Mouse (Mus musculus) erythroblast, embryonic 14.5 days (primary cell): ENCODE data around the gene Nup188. TPM values are rescaled to one million over a fixed set of nuclear protein-coding genes. Genes with fewer than 3 reads are reported as not detected.

Experiments used
- H3K27me3 ChIP-seq: 2 replicates; pipeline ENCODE4 v1.6.1; 2012; ENCODE audit warnings: inconsistent platforms; ENCODE audit not compliant: control insufficient read depth
- H3K36me3 ChIP-seq: 2 replicates; pipeline ENCODE4 v1.6.1; 2012; ENCODE audit warnings: mild to moderate bottlenecking, inconsistent platforms; ENCODE audit not compliant: control insufficient read depth
- H3K4me1 ChIP-seq: 2 replicates; pipeline ENCODE4 v1.6.1; 2012; ENCODE audit warnings: inconsistent platforms; ENCODE audit not compliant: control insufficient read depth
- H3K4me3 ChIP-seq: replicated peaks from 2 replicates; pipeline ENCODE3; 2012; ENCODE audit warnings: moderate library complexity, mild to moderate bottlenecking, inconsistent platforms
- H3K9me3 ChIP-seq: 2 replicates; pipeline ENCODE4 v1.6.1; 2012; ENCODE audit warnings: low read length, inconsistent platforms, mixed read lengths; ENCODE audit not compliant: control insufficient read depth
- GATA1 ChIP-seq: IDR thresholded peaks from 2 replicates; pipeline ENCODE4 v1.6.1; 2012; ENCODE audit warnings: low read length, inconsistent platforms, mixed read lengths
- TAL1 ChIP-seq: IDR thresholded peaks from 3 replicates; pipeline ENCODE4 v1.6.1; 2012; ENCODE audit warnings: low read length, inconsistent platforms, mixed read lengths
- polyA plus RNA-seq: library from polyadenylated mRNA; stranded (reverse); fragments of >175 nt; gene quantifications from 2 replicates; pipeline ENCODE4 v1.2.3, GENCODE M21; 2012

Nup188 gene
- polyA plus RNA-seq, 1 experiment: 10.7 TPM

DNA sequence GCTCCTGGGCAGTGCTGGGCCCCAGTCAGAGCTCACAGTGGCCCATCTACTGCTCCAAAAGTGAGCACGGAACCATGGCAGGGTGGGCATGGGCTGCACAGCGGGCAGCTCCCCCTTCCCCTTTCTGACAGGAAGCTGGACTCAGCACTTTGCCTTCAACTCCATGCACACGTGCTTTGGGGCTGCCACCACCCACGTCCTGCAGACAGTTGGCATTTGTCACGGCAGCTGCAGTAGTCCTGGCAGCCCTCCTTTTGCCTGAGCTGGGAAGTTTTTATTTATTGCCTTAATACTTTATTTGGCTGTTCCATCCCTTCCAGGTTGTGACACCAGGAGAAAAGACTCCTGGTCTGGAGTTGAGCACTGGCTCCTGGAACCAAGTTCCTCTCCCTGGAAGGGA is 98.6 kb downstream of the Nup188 start:
- peaks cover 58% of the 10 kb centered on the region for H3K36me3 ChIP-seq
- H3K4me1 ChIP-seq: peaks cover 54% of the 10 kb centered on the region
- H3K9me3 ChIP-seq: peaks cover 5% of the 10 kb centered on the region; the same call in 1 of the 2 replicates
- TF ChIP-seq TAL1 (no peak), GATA1 (no peak)
- H3K4me3 ChIP-seq: no peak overlapping the region
- no peaks in the 10 kb centered on the region for H3K27me3 ChIP-seq

DNA sequence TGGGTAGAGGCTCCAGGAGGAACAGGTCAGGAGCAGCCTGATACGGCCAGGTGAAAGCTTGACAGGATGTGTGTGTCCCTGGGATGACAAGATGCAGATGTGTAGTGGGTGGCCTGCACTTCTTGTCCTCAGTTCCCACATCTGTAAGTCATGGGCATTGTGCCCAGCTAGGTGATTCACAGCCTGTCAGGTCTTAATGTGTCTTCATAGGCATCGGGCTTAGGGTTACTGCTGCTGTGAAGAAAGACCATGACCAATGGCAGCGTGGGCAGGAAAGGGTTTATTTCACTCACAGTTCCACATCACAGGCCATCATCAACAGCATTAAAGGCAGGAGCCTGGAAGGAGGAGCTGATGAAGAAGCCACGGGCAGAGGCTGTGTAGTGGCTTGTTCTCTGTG is 99.4 kb downstream of the Nup188 start:
- H3K36me3 ChIP-seq: peaks cover 52% of the 10 kb centered on the region
- H3K9me3 ChIP-seq: peaks cover 5% of the 10 kb centered on the region; the same call in 1 of the 2 replicates
- H3K4me1 ChIP-seq: peaks cover 47% of the 10 kb centered on the region

DNA sequence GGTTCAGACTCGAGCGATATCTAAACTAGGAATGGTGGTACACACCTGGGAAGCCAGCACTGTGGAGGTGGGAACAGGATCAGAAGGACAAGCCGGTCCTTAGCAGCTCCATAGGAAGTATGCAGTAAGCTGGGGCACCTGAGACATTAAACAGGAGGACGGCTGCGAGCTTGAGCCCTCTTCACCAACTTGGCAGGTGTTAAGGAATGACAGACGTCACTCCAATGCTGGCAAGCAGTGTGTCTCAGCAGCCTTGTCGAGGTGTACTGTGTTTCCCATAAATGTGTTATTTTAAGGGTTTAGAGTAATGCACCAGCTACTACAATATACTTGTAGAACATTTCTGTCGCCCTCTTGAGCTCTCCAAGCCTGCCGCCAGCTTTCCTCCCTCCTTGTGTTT is 100.7 kb downstream of the Nup188 start:
- Histone ChIP-seq H3K9me3 (peaks cover 5% of the 10 kb centered on the region; the same call in 1 of the 2 replicates), H3K27me3 (no peaks in the 10 kb centered on the region), H3K4me3 (no peak overlapping the region), H3K36me3 (peaks cover 39% of the 10 kb centered on the region), H3K4me1 (peaks cover 42% of the 10 kb centered on the region)
- TF ChIP-seq GATA1 (no peak), TAL1 (no peak)

More for the DNA sequence above, 99.4 kb downstream of the Nup188 start:
- TF ChIP-seq GATA1 (no peak), TAL1 (no peak)
- Histone ChIP-seq H3K27me3 (no peaks in the 10 kb centered on the region), H3K4me3 (no peak overlapping the region)

DNA sequence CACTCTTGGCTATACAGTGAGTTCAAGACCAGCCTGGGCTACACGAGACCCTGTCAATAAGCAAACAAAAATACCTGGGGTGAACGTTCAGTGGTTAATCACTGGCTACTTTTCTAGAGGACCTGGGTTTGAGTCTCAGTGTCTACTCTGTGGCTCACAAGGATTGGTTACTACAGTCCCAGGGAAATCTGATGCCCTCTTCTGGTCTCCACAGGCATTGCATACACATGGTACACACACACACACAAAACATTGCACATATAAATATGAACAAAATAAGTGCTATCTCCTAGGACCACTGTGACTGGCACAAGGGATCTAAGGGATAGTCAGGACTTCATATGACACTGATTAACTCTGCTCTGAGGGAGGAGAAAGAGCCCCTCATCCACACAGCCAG is 102.8 kb downstream of the Nup188 start:
- H3K4me3 ChIP-seq: no peak overlapping the region
- TF ChIP-seq GATA1: no peak
- no peak for TF ChIP-seq TAL1
- H3K27me3 ChIP-seq: no peaks in the 10 kb centered on the region
- H3K4me1 ChIP-seq: peaks cover 42% of the 10 kb centered on the region
- peaks cover 23% of the 10 kb centered on the region for H3K36me3 ChIP-seq
- peaks cover 5% of the 10 kb centered on the region; the same call in 1 of the 2 replicates for H3K9me3 ChIP-seq

DNA sequence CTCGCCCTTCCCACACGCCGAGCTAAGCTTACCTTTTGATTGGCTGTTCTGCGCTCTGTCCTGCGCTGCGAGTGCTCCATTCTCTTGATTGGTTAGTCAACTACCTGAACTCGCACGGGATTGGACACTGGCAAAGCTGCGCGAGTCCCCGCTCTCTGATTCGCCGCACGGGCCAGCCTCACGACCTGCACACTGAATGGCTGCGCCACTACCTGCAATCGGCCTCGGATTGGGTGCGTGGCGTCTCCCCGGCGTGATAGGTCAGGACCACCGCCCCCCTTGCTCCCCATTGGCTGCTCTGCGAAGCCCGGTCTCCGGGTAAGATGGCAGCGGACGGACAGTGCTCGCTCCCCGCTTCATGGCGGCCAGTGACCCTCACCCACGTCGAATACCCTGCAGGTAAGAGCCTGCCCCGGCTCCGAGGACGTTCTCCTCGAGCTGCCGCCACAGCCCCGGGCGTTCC is 105.9 kb downstream of the Nup188 start, which contains the start of gene Dolpp1:
Gene Dolpp1 (plus strand): TSS at position 141 of the 463 bp plus-strand sequence.
- H3K9me3 ChIP-seq: peaks cover 5% of the 10 kb centered on the region; the same call in 1 of the 2 replicates
- peaks cover 33% of the 10 kb centered on the region for H3K36me3 ChIP-seq
- peaks cover 38% of the 10 kb centered on the region for H3K4me1 ChIP-seq
- H3K27me3 ChIP-seq: no peaks in the 10 kb centered on the region
- H3K4me3 ChIP-seq: peak within 1 kb of the TSS; percentile 80
- no peak for TF ChIP-seq TAL1
- no peak for TF ChIP-seq GATA1

DNA sequence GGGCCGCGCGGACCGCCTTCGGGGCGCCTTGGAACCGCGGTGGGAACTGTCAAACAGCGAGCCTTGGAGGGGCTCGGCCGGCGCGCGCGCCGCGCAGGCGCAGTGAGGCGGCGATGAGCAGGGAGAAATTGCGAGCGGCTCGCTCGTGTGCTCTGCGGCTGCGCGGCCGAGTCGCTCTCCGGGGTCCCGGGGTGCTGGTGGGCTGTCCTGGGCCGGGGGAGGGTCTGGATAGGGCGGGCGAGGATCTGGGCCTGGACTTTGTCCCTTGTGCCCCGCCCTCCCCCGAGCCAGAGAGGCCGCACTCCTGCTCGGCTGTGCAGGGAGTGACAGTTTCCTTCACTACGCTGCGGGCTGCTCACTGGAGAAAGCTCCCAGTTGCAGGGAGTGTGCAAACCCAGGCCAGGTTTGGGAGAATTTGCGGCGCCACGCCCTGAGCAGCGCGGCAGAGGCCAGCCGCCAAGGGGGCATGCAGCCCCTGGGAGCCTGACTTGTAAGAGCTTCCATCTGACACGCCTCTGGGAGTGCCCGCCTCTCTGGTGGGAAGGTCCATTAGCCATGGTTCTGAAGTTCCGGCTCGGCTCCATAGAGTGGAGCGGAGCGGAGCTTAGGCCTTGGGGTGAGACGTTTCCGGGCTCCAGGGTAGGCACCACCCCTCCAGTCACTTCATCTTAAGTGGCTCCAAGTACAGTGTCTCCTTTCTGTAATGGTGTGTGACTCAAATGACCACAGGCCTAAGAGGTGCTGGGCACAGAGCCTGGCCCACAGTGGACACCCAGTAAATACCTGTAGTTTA is 106.6 kb downstream of the Nup188 start:
- peaks cover 5% of the 10 kb centered on the region; the same call in 1 of the 2 replicates for H3K9me3 ChIP-seq
- H3K4me3 ChIP-seq: peak overlapping the region; percentile 80
- no peaks in the 10 kb centered on the region for H3K27me3 ChIP-seq
- no peak for TF ChIP-seq GATA1
- no peak for TF ChIP-seq TAL1
- peaks cover 38% of the 10 kb centered on the region for H3K4me1 ChIP-seq
- peaks cover 40% of the 10 kb centered on the region for H3K36me3 ChIP-seq

DNA sequence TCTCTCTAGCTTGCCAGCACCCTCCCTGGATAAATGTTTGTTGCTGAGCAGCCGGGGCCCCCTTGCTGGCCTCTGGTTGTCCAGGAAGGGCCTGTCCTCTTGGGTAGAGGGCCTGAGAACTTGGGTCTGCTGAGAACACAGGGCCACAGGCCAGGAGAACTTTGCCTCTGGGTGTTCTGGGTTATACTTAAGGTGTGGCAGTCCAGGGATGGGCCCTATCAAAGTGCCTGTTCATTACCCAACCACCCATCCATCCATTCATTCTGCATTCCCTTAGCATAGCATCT is 107.1 kb downstream of the Nup188 start:
- no peaks in the 10 kb centered on the region for H3K27me3 ChIP-seq
- H3K4me1 ChIP-seq: peaks cover 38% of the 10 kb centered on the region
- H3K36me3 ChIP-seq: peaks cover 45% of the 10 kb centered on the region
- peaks cover 5% of the 10 kb centered on the region; the same call in 1 of the 2 replicates for H3K9me3 ChIP-seq
- TF ChIP-seq GATA1: no peak
- no peak for TF ChIP-seq TAL1
- H3K4me3 ChIP-seq: peak overlapping the region; percentile 80

Other genes with a start within 250 kb of the Nup188 start
- 0.69 and 1.6 TPM in 2 replicates for gene Wdr34, start 237.5 kb upstream of the Nup188 start, polyA plus RNA-seq
- 11.7 and 14.7 TPM in 2 replicates for gene Set, start 229.0 kb upstream of the Nup188 start, polyA plus RNA-seq
- 0.09 and 0.13 TPM in 2 replicates for gene Pkn3, start 208.7 kb upstream of the Nup188 start, polyA plus RNA-seq
- 1.6 and 2.8 TPM in 2 replicates for gene Zdhhc12, start 192.7 kb upstream of the Nup188 start, polyA plus RNA-seq
- 1.7 and 2.4 TPM in 2 replicates for gene Zer1, start 161.8 kb upstream of the Nup188 start, polyA plus RNA-seq
- gene Tbc1d13, start 152.7 kb upstream of the Nup188 start, polyA plus RNA-seq: 0.72 and 0.83 TPM in 2 replicates
- gene Endog, start 114.9 kb upstream of the Nup188 start, polyA plus RNA-seq: 0.45 and 0.55 TPM in 2 replicates
- 2.5 and 2.9 TPM in 2 replicates for gene Spout1, start 107.9 kb upstream of the Nup188 start, polyA plus RNA-seq
- gene Kyat1, start 80.5 kb upstream of the Nup188 start, polyA plus RNA-seq: 0.34 and 0.45 TPM in 2 replicates
- gene Lrrc8a, start 48.7 kb upstream of the Nup188 start, polyA plus RNA-seq: 0.56 TPM in 2 replicates
- not detected in 2 replicates for gene Gm28035, start 45.8 kb upstream of the Nup188 start, polyA plus RNA-seq
- gene Phyhd1, start 20.2 kb upstream of the Nup188 start, polyA plus RNA-seq: 0.06 and 0.33 TPM in 2 replicates
- not detected in 2 replicates for gene Gm28038, start 5.4 kb upstream of the Nup188 start, polyA plus RNA-seq
- gene Dolk, start 63 bp upstream of the Nup188 start, polyA plus RNA-seq: 0.12 and 0.17 TPM in 2 replicates
- gene Sh3glb2, start 72.9 kb downstream of the Nup188 start, polyA plus RNA-seq: 1.8 TPM in 2 replicates
- 0.95 and 1.2 TPM in 2 replicates for gene Miga2, start 77.8 kb downstream of the Nup188 start, polyA plus RNA-seq
- 2.2 and 2.6 TPM in 2 replicates for gene Dolpp1, start 105.9 kb downstream of the Nup188 start, polyA plus RNA-seq
- 15.6 and 20.5 TPM in 2 replicates for gene Crat, start 129.4 kb downstream of the Nup188 start, polyA plus RNA-seq
- 150 and 192 TPM in 2 replicates for gene Ptpa, start 129.6 kb downstream of the Nup188 start, polyA plus RNA-seq
- gene Ier5l, start 187.8 kb downstream of the Nup188 start, polyA plus RNA-seq: 0.02 TPM in 2 replicates